Mouse (Mus musculus) liver, postnatal 0 days (tissue): ENCODE results near the gene Camta1. TPM values are rescaled to one million over a fixed set of nuclear protein-coding genes. Genes with fewer than 3 reads are reported as not detected.

ENCODE experiments used
- ATAC-seq: fragments of 200-750 bp; cut with Nextera tagmentation; 2 replicates; pipeline ENCODE4 v1.8.0; 2017; ENCODE audit warnings: mild to moderate bottlenecking, moderate library complexity
- DNase-seq: peaks from one replicate; pipeline ENCODE4 v3.0.0-alpha.2; 2016
- H3K27ac ChIP-seq: fragments of 300-500 bp; sonication (generic); 2 replicates; pipeline ENCODE4 v1.5.1; 2014; ENCODE audit warnings: antibody characterized with exemption, moderate library complexity, mild to moderate bottlenecking, low read depth
- H3K27me3 ChIP-seq: fragments of 300-500 bp; sonication (generic); 2 replicates; pipeline ENCODE4 v1.6.1; 2014; ENCODE audit warnings: low read length, control low read depth, mixed read lengths; ENCODE audit not compliant: insufficient read depth
- H3K36me3 ChIP-seq: fragments of 300-500 bp; sonication (generic); replicated peaks from 2 replicates; pipeline ENCODE4 v1.6.1; 2014; ENCODE audit warnings: mild to moderate bottlenecking, control low read depth, low read length, moderate library complexity, mixed read lengths; ENCODE audit not compliant: insufficient read depth
- H3K4me1 ChIP-seq: fragments of 300-500 bp; sonication (generic); 2 replicates; pipeline ENCODE4 v1.6.1; 2014; ENCODE audit warnings: antibody characterized with exemption, mild to moderate bottlenecking, control low read depth; ENCODE audit not compliant: insufficient read depth
- H3K4me2 ChIP-seq: fragments of 300-500 bp; sonication (generic); 2 replicates; pipeline ENCODE4 v1.6.1; 2014; ENCODE audit warnings: low read depth, mild to moderate bottlenecking, low read length, moderate library complexity, mixed read lengths
- H3K4me3 ChIP-seq: fragments of 300-500 bp; sonication (generic); 2 replicates; pipeline ENCODE4 v1.5.1; 2014; ENCODE audit warnings: low read depth, low read length
- H3K9ac ChIP-seq: fragments of 300-500 bp; sonication (generic); replicated peaks from 2 replicates; pipeline ENCODE4 v1.6.1; 2014; ENCODE audit warnings: mild to moderate bottlenecking, moderate library complexity
- H3K9me3 ChIP-seq: fragments of 300-500 bp; sonication (generic); 2 replicates; pipeline ENCODE4 v1.6.1; 2016; ENCODE audit warnings: mild to moderate bottlenecking, control low read depth, low read length, mixed read lengths
- CTCF ChIP-seq: sonication (generic); IDR thresholded peaks from 2 replicates; pipeline ENCODE4 v1.5.1; 2016; ENCODE audit warnings: antibody characterized with exemption, low read depth
- EP300 ChIP-seq: IDR thresholded peaks from 2 replicates; pipeline ENCODE4 v1.6.1; 2016; ENCODE audit warnings: antibody characterized with exemption, low read depth, mild to moderate bottlenecking
- WGBS: fragments of 180-500 bp; shearing (Covaris S2); extraction: QIAGEN DNeasy Blood & Tissue Kit; methylation state at CpG from one replicate; pipeline ENCODE4 v1.1.7; 2014; ENCODE audit not compliant: insufficient replicate concordance; 5-methylcytosine and 5-hydroxymethylcytosine counted together
- polyA plus RNA-seq: library from polyadenylated mRNA; unstranded; fragments of >200 nt; fragmentation: Nextera tagmentation; extraction: Ambion mirVana; gene quantifications from 2 replicates; pipeline ENCODE4 v1.2.1, GENCODE M21; 2015

The Camta1 gene
- polyA plus RNA-seq, 1 experiment from 2014 or later = 48.3 TPM

GRCm38 (mm10) chr4:151415376-151415775 lies 446.3 kb downstream of the Camta1 start:
- Histone ChIP-seq H3K27ac (no peak overlapping the region), H3K4me3 (peak overlapping the region; percentile 20; the same call in 1 of the 2 replicates), H3K27me3 (no peaks in the 10 kb centered on the region), H3K4me2 (peak overlapping the region; percentile 67), H3K9me3 (no peaks in the 10 kb centered on the region), H3K9ac (peak overlapping the region; percentile 26; the same call in 1 of the 2 replicates), H3K4me1 (no peaks in the 10 kb centered on the region), H3K36me3 (no peaks in the 10 kb centered on the region)
- no peak for DNase-seq
- TF ChIP-seq CTCF (no peak), EP300 (no peak)
- no peak for ATAC-seq
- 66% methylated on average over 16 of the region's 16 CpGs for whole genome bisulfite sequencing

- ATAC-seq (0 out of 2 replicates have a peak, but pooled peaks have one; percentile 33), DNase-seq (no peak)
- peak overlapping the region; percentile 20; the same call in 1 of the 2 replicates for H3K4me3 ChIP-seq
- no peaks in the 10 kb centered on the region for H3K36me3 ChIP-seq
- no peaks in the 10 kb centered on the region for H3K27me3 ChIP-seq
- peak overlapping the region; percentile 26; the same call in 1 of the 2 replicates for H3K9ac ChIP-seq
- peak overlapping the region; percentile 67 for H3K4me2 ChIP-seq
- no peaks in the 10 kb centered on the region for H3K4me1 ChIP-seq
- no peaks in the 10 kb centered on the region for H3K9me3 ChIP-seq
- TF ChIP-seq CTCF = no peak
- TF ChIP-seq EP300 = no peak
- 37% methylated on average over 7 of the region's 7 CpGs for WGBS
- no peak overlapping the region for H3K27ac ChIP-seq
Observed at GRCm38 (mm10) chr4:151414952-151415351, 446.7 kb downstream of the Camta1 start.

GRCm38 (mm10) chr4:151411641-151412061 lies 450.0 kb downstream of the Camta1 start:
- Histone ChIP-seq H3K9me3 (no peaks in the 10 kb centered on the region), H3K9ac (no peak overlapping the region), H3K36me3 (no peaks in the 10 kb centered on the region), H3K27ac (no peak overlapping the region), H3K4me1 (no peaks in the 10 kb centered on the region), H3K4me3 (no peak overlapping the region), H3K27me3 (no peaks in the 10 kb centered on the region), H3K4me2 (no peak overlapping the region)
- DNase-seq (no peak), ATAC-seq (no peak)
- 35% methylated on average over 14 of the region's 14 CpGs for WGBS
- TF ChIP-seq EP300 (no peak), CTCF (no peak)

GRCm38 (mm10) chr4:151411016-151411415 lies 450.7 kb downstream of the Camta1 start:
- no peaks in the 10 kb centered on the region for H3K9me3 ChIP-seq
- no peak overlapping the region for H3K27ac ChIP-seq
- WGBS = 67% methylated on average over 3 of the region's 3 CpGs
- no peak for ATAC-seq
- H3K36me3 ChIP-seq = no peaks in the 10 kb centered on the region
- H3K27me3 ChIP-seq = no peaks in the 10 kb centered on the region
- no peaks in the 10 kb centered on the region for H3K4me1 ChIP-seq
- DNase-seq = no peak
- no peak overlapping the region for H3K9ac ChIP-seq
- no peak overlapping the region for H3K4me3 ChIP-seq
- TF ChIP-seq CTCF (no peak), EP300 (no peak)
- no peak overlapping the region for H3K4me2 ChIP-seq

GRCm38 (mm10) chr4:151409291-151409690 lies 452.4 kb downstream of the Camta1 start:
- no peak overlapping the region for H3K4me2 ChIP-seq
- WGBS = 61% methylated on average over 6 of the region's 6 CpGs
- H3K36me3 ChIP-seq = no peaks in the 10 kb centered on the region
- H3K9ac ChIP-seq = no peak overlapping the region
- DNase-seq (no peak), ATAC-seq (no peak)
- H3K9me3 ChIP-seq = no peaks in the 10 kb centered on the region
- H3K4me3 ChIP-seq = no peak overlapping the region
- no peak overlapping the region for H3K27ac ChIP-seq
- H3K4me1 ChIP-seq = no peaks in the 10 kb centered on the region
- TF ChIP-seq EP300 = no peak
- no peak for TF ChIP-seq CTCF
- H3K27me3 ChIP-seq = no peaks in the 10 kb centered on the region

- Histone ChIP-seq H3K4me2 (no peak overlapping the region), H3K9me3 (no peaks in the 10 kb centered on the region), H3K4me3 (no peak overlapping the region), H3K27ac (no peak overlapping the region), H3K27me3 (no peaks in the 10 kb centered on the region), H3K36me3 (no peaks in the 10 kb centered on the region), H3K9ac (no peak overlapping the region), H3K4me1 (no peaks in the 10 kb centered on the region)
- DNase-seq = no peak
- TF ChIP-seq EP300 = no peak
- no peak for TF ChIP-seq CTCF
- ATAC-seq = no peak
- WGBS = 51% methylated on average over 8 of the region's 8 CpGs
Observed at GRCm38 (mm10) chr4:151408811-151409210, 452.9 kb downstream of the Camta1 start.

GRCm38 (mm10) chr4:151408246-151408645 lies 453.4 kb downstream of the Camta1 start:
- ATAC-seq = no peak
- 73% methylated on average over 4 of the region's 4 CpGs for WGBS
- no peak overlapping the region for H3K9ac ChIP-seq
- no peaks in the 10 kb centered on the region for H3K4me1 ChIP-seq
- no peak overlapping the region for H3K27ac ChIP-seq
- TF ChIP-seq CTCF = no peak
- TF ChIP-seq EP300 = no peak
- H3K4me3 ChIP-seq = no peak overlapping the region
- H3K9me3 ChIP-seq = no peaks in the 10 kb centered on the region
- H3K4me2 ChIP-seq = no peak overlapping the region
- no peak for DNase-seq
- no peaks in the 10 kb centered on the region for H3K27me3 ChIP-seq
- H3K36me3 ChIP-seq = no peaks in the 10 kb centered on the region
